Mouse (Mus musculus) lung, adult 2 months (tissue): ENCODE data around the gene Pnpla6. TPM values are rescaled to one million over a fixed set of nuclear protein-coding genes. Genes with fewer than 3 reads are reported as not detected.
A peak's percentile ranks its signal among the peaks of the same experiment; 100 is the strongest.

Experiments used
- DNase-seq: peaks from one replicate; pipeline ENCODE4 v3.0.0; 2022
- H3K4me1 ChIP-seq: fragments of 200-500 bp; 2 replicates; pipeline ENCODE4 v1.6.1; 2011; ENCODE audit warnings: low read length; ENCODE audit not compliant: control insufficient read depth, insufficient read depth
- H3K4me3 ChIP-seq: fragments of 200-500 bp; replicated peaks from 2 replicates; pipeline ENCODE3; 2011; ENCODE audit warnings: low read depth, mild to moderate bottlenecking, control low read depth, low read length; ENCODE audit errors: extremely low read depth
- CTCF ChIP-seq: fragments of 200-500 bp; IDR thresholded peaks from 2 replicates; pipeline ENCODE4 v1.5.1; 2011; ENCODE audit warnings: mild to moderate bottlenecking, low read length, control low read depth; ENCODE audit not compliant: insufficient read depth
- POLR2A ChIP-seq: fragments of 200-500 bp; IDR thresholded peaks from 2 replicates; pipeline ENCODE4 v1.6.1; 2011; ENCODE audit warnings: low read depth, mild to moderate bottlenecking, control low read depth, low read length, borderline replicate concordance; ENCODE audit errors: extremely low read depth
- WGBS: fragments of 180-500 bp; shearing (Covaris S2); methylation state at CpG from one replicate; pipeline ENCODE4 v1.1.7; 2018; 5-methylcytosine and 5-hydroxymethylcytosine counted together
- polyA plus RNA-seq: library from polyadenylated mRNA; depleted of rRNA; stranded (reverse); fragments of >200 nt; gene quantifications from 2 replicates; pipeline ENCODE4 v1.2.3, GENCODE M21; 2012

Pnpla6 gene
- polyA plus RNA-seq, 1 experiment: 75.7 TPM

GRCm38 (mm10) chr8:3500235-3501090, 14.7 kb upstream of the Pnpla6 start, which contains the start of gene Mcoln1:
Mcoln1 (plus strand) TSS chr8:3500457.
- Histone ChIP-seq H3K4me3 (peak within 1 kb of the TSS; percentile 69), H3K4me1 (peaks cover 7% of the 10 kb centered on the region; the same call in 1 of the 2 replicates)
- WGBS: under 1% methylated on average over 70 of the region's 70 CpGs
- peak; percentile 97 for DNase-seq
- TF ChIP-seq POLR2A: peak; percentile 82; the same call in 1 of the 2 replicates
- TF ChIP-seq CTCF: no peak

GRCm38 (mm10) chr8:3502217-3502616, 13.0 kb upstream of the Pnpla6 start:
- WGBS: 34% methylated on average over 4 of the region's 4 CpGs
- no peak for DNase-seq
- TF ChIP-seq CTCF (no peak), POLR2A (no peak)
- H3K4me3 ChIP-seq: no peak overlapping the region
- H3K4me1 ChIP-seq: peaks cover 7% of the 10 kb centered on the region; the same call in 1 of the 2 replicates

- TF ChIP-seq POLR2A: no peak
- TF ChIP-seq CTCF: no peak
- no peak overlapping the region for H3K4me3 ChIP-seq
- no peak for DNase-seq
- 84% methylated on average over 6 of the region's 6 CpGs for WGBS
- no peaks in the 10 kb centered on the region for H3K4me1 ChIP-seq
Observed at GRCm38 (mm10) chr8:3507979-3508754, 7.0 kb upstream of the Pnpla6 start.

GRCm38 (mm10) chr8:3514681-3515247, 420 bp upstream of the Pnpla6 start:
- Histone ChIP-seq H3K4me1 (no peaks in the 10 kb centered on the region), H3K4me3 (peak overlapping the region; percentile 64)
- TF ChIP-seq CTCF: no peak
- no peak for TF ChIP-seq POLR2A
- WGBS: 31% methylated on average over 13 of the region's 13 CpGs
- peak; percentile 9 for DNase-seq

GRCm38 (mm10) chr8:3515771-3516417, 710 bp downstream of the Pnpla6 start:
- DNase-seq: peak; percentile 52
- TF ChIP-seq POLR2A (no peak), CTCF (no peak)
- WGBS: under 1% methylated on average over 25 of the region's 25 CpGs
- Histone ChIP-seq H3K4me1 (no peaks in the 10 kb centered on the region), H3K4me3 (peak overlapping the region; percentile 64)

GRCm38 (mm10) chr8:3516450-3517116, 1.4 kb downstream of the Pnpla6 start:
- WGBS: 1% methylated on average over 36 of the region's 36 CpGs
- TF ChIP-seq POLR2A: peak; percentile 52; the same call in 1 of the 2 replicates
- no peak for TF ChIP-seq CTCF
- Histone ChIP-seq H3K4me1 (no peaks in the 10 kb centered on the region), H3K4me3 (peak overlapping the region; percentile 64)
- peak; percentile 93 for DNase-seq

- Histone ChIP-seq H3K4me1 (no peaks in the 10 kb centered on the region), H3K4me3 (peak overlapping the region; percentile 64)
- TF ChIP-seq POLR2A (no peak), CTCF (no peak)
- peak; percentile 21 for DNase-seq
- 2% methylated on average over 16 of the region's 16 CpGs for WGBS
Observed at GRCm38 (mm10) chr8:3517117-3517495, 1.9 kb downstream of the Pnpla6 start.

- Histone ChIP-seq H3K4me1 (no peaks in the 10 kb centered on the region), H3K4me3 (no peak overlapping the region)
- TF ChIP-seq POLR2A: no peak
- no peak for TF ChIP-seq CTCF
- WGBS: 90% methylated on average over 13 of the region's 13 CpGs
- no peak for DNase-seq
Observed at GRCm38 (mm10) chr8:3522007-3522697, 7.0 kb downstream of the Pnpla6 start.
